Mouse (Mus musculus) heart, postnatal 14 days (tissue): ENCODE measurements around the gene Lsp1. TPM values are rescaled to one million over a fixed set of nuclear protein-coding genes. Genes with fewer than 3 reads are reported as not detected.

Source experiments
- DNase-seq, 2 experiments: peaks; one replicate each; pipeline ENCODE4 v3.0.0; 2021 to 2022
- intact Hi-C: fragments of 180-260 bp; cut with DNase I; formaldehyde crosslinking; loops from one replicate; pipeline ENCODE4 v1.15.1; 2025
- total RNA-seq, 2 experiments: library from RNA; stranded (reverse); gene quantifications; 2 replicates each; pipeline ENCODE4 v1.2.3; 2021

Lsp1 gene
- total RNA-seq, 2 experiments from 2014 or later = 63.5 to 77.2 TPM

DNA sequence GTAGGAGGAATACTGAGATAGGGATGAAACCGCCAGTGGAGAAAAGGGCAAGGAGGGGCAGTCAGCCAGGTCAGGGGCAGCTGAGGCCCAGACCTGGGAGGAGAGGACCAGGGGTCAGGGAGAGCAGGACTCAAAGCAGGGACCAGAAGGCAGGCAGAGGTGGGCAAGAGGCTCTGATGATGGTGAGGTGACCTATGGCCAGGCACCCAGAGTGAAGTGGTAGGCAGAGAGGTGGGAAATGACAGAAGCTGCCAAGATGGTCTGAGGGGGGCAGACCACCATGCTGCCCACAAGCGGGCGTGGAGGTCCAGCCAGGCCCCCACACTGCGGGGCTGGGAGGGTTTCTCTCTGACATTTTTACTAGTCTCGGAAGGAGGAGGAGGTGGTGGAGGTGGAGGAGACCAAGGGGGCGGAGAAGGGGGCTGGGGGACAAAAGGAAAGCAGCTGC lies 10.8 kb downstream of the Lsp1 start:
- peak in 1 of 2 experiments; percentile 33 for DNase-seq
- intact Hi-C loops = no loop called here

DNA sequence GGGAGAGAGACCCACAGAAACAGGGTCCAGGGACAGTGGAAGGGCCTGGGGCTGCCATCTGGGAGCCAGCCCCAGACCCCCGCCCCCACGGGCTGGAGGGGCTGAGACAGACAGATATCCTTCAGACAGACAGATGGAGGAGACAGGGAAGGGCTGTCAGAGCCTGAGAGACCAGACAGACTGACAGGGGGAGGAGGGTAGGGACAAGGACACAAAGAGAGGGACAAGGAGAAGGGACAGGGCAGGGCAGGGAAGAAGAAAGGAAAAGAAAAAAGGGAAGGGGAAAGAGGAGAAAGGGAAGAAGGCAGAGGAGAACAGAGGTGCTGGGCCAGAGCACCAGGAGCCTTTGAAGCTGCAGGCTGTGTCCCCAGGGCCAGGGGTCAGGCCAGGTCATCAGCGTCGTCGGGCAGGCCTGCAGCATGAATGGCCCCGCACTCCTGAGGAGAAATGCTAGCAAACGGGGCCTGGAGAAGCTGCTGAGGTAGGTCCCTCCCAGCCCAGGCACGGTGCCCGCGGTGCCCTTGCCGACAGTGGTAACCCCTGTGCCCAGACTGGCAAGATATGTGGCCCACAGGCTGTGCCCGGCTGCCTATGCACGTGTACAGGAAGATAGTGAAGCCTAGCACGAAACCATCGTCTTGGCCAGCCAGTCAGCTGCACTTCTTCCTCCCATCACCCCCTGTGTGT lies 11.4 kb downstream of the Lsp1 start:
- intact Hi-C loops = no loop called here
- DNase-seq = peak; percentile 68 to 72

DNA sequence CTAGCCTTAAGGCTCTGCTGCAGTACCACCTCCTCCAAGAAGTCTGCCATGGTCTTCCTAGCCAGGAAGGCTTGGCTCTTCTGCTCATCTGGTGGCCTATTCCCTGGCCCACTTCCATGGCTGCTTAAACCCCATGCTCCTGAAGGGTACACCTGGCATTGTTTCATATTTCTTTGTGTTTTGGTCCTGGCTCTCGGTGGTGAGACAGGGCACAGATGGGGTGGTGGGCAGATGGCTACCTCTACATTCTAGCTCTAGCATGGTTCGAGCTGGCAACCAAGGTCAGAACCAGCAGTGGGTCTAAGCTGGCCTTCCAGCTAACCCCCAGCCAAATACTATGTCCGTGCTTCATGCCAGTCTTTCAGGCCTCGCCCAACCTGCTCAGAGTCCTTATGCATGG lies 12.3 kb downstream of the Lsp1 start:
- DNase-seq = peak in 1 of 2 experiments; percentile 5
- intact Hi-C loops = no loop called here

DNA sequence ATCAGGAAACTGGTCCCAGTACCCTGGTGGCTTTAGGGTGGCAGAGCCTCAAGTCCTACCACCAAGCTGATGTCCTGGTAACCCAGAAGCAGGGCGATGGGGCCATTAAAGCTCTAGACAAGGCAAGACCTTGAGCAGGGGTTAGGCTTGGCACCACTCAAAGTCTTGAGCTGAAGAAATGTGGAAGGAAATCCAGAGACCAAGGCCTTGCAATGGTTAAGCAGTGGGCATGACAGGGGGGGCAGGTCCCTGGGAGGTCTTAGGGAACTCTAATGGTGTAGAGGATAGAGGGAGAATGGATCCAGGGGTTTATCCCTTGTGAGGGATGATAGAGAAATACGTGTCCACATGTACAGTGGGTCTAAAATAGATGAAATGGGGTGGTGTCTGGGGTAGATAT lies 12.9 kb downstream of the Lsp1 start:
- intact Hi-C loops = no loop called here
- DNase-seq = peak in 1 of 2 experiments; percentile 1

DNA sequence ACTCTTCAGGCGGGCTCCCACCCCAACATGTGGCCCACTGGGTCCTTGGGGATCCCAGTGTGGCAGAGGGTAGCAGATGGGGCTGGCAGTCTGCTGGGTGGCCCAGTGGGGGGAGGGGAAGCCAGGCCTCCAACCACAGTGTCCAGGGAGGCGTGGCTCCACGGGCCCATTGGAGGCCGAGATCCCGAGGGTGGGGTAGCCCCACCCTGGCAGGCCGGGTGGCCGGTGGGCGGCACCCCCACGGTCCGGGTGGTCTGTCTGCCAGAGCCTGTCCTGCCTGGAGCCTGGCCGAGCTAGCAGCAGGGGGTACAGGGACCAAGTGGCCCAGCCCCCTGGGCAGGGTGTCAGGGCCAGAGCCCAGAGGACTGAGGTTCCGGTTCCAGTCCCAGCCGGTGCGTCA lies 14.2 kb downstream of the Lsp1 start:
- DNase-seq = peak; percentile 73 to 74
- intact Hi-C loops = no loop called here

DNA sequence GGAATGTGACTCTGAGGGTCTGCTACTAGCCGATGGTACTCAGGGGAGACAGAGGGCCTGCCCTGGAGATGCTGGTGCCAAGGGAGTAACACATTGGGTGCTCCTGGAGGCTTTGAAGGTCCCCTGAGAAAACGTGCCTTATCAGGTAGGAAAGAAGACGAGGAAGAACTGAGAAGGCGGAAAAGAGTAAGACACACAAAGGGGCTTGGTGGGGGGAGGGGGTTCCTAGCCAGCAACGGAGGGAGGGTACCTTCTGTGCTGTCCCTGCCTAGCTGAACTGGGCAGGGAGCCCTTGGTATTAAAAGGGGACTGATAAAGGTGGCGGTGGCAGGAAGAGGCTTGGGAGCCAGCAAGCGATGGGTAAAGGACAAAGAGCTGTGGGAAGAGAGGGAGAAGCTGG lies 15.0 kb downstream of the Lsp1 start:
- no peak for DNase-seq

DNA sequence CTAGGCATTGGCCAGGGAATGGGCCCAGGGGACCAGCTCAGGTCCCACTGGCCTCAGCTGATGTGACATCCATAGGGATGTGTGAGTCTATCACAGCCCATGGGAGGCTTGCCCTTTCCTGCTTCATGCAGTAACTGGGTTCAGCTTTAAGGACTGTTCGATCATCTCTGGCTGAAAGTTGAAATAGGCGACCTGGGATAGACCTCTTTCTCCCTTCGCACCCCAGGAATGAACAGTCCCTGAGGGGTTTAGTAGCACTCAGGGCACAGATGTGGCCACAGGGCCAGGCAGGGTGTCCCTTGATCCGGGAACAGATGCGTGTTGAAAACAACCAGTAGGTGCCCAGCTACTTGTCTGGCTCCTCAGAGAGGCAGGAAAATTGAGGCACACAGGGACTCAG lies 15.7 kb downstream of the Lsp1 start:
- intact Hi-C loops = no loop called here
- no peak for DNase-seq

More for the DNA sequence above, 15.0 kb downstream of the Lsp1 start:
- intact Hi-C loops = no loop called here

DNA sequence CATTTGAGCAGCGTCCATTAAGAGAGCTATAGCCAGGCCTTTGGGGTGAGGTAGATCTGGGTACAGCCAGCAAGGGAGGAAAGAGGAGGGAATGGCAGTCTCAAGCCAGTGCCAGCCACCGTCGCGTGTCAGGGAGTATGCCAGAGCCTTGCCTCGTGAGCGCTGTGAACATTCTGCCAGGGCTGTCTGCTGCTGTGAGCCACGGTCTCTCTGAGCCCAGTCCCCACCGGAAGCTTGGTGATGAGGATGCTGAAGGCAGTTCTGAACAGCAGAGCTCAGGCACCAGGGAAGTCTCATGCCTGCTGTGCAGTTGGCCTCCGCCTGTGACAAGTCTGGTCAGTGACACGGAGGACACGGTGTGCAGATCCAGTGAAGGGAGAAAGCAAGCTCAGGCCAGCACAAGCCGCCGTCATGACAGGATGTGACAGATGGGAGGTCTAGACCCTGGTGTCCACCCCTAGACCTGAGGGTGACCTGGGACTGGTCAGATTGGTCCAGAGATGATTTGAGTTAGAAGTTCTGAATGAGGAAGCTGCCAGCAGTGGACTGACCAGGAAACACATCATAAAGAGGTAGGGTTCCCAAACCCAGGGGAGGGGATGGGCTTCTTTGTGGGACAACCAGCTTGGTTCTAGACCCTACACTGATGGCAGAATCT lies 16.3 kb downstream of the Lsp1 start:
- peak in 1 of 2 experiments; percentile 66 for DNase-seq
- intact Hi-C loops = no loop called here

DNA sequence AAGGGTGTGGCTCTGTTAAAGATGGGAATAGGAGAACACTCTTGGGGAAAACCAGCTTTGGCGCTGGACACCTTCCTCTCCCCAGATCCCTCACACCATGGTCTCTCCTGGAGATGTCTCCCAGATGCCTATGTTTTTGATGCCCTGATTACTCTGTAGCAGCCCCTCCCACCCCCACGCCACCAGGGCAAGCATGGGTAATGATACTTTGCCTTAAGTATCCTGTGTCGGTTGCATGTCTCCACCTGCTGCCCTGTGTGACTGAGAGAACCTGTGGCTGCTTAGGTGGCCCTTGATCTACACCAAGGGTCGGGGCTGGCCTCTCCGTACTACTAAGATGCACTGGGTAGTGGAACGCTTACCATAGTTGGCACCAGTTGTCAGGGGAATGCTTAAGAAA lies 17.4 kb downstream of the Lsp1 start:
- DNase-seq = peak in 1 of 2 experiments; percentile 4
- intact Hi-C loops = no loop called here

DNA sequence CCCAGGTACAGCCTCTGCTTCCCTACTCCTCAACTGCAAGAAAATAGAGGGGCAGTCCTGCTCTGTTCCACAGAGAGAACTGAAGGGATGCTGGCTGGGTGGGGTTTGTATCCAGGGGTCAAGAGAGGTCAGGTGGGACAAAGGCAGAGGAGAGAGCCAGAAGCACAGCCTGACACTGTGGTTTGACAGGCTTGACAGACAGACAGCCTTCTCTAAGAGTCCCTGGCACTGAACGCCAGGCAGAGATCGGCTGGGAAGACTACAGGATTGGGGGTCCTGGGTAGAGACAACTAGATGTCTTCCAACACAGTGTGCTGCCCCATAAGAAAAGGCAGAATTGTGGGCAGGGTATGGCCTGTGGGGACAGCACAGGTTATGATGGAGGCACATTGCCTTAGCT lies 18.0 kb downstream of the Lsp1 start:
- DNase-seq = peak in 1 of 2 experiments; percentile 15
- intact Hi-C loops = no loop called here

DNA sequence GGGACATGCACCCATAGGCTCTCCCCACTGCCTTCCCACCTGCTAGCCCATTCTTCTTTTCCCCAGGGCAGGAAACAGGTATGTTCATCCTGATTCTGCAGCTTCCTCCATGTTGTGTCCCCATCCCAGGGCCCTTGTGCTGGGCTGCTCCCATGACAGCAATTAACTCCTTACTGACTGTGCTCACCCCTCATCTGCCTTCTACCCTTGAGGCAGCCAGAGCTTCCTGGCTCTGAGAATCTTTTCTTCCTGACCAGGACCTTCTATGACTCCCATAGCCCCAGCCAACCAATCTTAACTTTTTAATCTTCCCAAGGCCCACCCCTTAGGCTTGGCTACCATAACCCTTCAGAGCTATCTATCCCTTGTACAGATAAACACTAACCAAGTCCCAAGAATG lies 18.7 kb downstream of the Lsp1 start:
- DNase-seq = no peak
- intact Hi-C loops = no loop called here

DNA sequence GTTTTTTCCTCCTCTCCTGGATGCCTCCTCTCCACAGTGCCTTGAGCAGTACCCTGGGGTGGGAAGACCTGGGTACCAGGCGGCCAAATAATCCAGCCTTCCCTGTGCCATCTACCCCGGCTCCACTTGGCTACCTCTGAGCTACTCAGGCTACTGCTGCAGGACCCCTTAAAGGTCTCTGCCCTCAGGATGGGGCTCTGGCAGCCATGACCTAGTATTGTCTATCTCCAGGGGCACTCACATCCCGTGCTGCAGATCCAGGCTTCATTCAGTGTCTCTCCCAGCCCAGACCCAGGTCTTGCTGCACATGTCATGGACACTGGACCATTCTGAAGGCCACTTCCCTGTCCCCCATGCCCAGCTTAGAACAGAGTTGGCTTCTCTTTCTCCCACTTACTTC lies 19.3 kb downstream of the Lsp1 start:
- intact Hi-C loops = loop anchor here (2.0 to 5.0 kb wide), 2 partner anchors 42 to 99 kb away; no protein-coding TSS in a partner anchor
- no peak for DNase-seq

DNA sequence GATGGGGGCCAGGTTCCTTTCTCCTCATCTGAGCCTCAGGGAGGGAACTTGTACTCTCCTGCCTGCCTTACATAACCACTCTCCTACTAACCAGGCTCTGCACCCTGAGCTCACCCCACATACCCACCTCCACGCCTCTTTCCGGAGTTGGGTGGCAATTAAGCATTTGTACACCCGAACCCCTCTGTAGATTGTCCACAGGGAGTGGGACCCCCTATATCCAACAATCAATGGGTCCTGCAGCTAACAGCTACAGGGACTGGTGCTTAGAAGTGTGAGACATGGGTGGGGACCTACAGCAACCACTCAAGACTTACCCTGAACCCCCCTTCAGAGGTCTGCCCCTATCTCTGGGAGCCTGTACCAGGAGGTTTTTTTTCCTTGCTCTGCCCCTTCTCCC lies 20.1 kb downstream of the Lsp1 start:
- intact Hi-C loops = loop anchor here (2.0 to 5.0 kb wide), 2 partner anchors 42 to 98 kb away; no protein-coding TSS in a partner anchor
- no peak for DNase-seq

DNA sequence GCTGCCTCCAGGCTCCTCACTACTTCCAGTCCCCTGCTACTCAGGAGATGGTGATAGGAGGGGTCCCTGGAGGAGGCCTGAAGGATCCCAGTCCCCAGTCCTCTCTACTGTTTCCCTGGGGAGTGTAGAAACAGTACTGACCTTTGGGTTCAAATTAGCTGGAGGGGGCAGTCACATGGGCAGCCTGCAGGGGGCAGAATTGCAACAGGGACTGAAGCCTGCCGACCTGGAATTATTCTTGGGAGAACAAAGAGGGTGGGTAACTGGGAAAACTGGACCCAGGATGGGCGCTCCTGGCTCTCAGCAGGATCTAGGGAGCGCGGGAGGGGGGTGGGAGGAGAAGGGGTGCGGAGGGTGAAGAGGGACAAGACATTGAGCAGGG lies 20.6 kb downstream of the Lsp1 start:
- DNase-seq = peak; percentile 84 to 86
- intact Hi-C loops = loop anchor here (2.0 to 5.0 kb wide), 2 partner anchors 41 to 98 kb away; no protein-coding TSS in a partner anchor

DNA sequence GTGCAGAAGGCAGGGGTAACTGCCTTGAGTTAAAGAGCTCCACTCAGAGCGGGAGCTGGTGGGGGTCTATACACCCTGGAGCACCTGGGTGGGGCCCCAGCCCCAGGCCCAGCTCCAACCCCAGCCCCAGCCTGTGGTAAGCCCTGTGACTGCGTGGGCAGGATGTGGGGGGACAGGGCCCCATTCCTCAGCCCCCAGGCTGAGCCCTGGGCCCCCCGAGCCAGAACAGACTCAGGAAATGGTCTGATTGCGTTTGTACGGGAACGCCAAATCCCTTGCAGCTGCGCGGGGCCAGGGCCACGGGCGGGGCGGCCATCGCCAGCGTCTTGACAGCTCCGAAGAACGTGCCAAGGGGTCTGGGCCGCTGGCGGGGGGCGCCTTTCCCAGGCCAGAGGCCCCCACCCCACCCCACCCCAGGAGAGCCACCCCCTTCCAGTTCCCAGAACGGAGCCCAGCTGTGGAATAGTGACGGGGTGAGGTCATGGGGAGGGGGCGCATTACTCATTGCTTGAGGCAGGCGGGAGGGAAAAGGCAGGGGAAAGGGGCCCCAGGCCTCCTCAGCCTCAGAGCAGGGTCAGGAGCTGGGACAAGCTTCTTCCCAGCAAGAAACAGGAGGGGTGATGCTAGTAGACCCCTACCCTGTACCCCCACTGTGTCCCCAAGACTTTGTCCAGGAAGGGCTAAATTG lies 21.1 kb downstream of the Lsp1 start:
- intact Hi-C loops = loop anchor here (2.0 to 5.0 kb wide), 3 partner anchors 41 to 193 kb away; no protein-coding TSS in a partner anchor
- DNase-seq = peak; percentile 82 to 84

DNA sequence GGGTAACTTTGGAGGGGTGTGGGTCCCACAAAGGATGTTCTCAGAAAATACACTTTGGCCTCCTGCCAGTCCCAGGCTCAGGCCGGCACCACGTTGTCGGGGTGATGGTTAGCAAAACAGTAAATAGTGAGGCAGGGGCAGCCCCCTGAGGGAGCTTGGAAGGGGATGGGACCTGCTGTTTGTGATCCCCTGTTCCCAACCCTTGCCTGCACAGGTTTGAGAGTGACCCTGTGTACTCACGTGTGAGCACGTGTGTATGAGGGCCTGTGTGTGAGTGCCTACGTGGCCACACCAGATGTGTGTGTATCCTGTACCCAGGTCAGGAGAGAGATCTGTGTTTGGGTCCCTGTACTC lies 21.6 kb downstream of the Lsp1 start:
- intact Hi-C loops = loop anchor here (2.0 to 5.0 kb wide), 2 partner anchors 40 to 193 kb away; no protein-coding TSS in a partner anchor
- DNase-seq = peak in 1 of 2 experiments; percentile 47

DNA sequence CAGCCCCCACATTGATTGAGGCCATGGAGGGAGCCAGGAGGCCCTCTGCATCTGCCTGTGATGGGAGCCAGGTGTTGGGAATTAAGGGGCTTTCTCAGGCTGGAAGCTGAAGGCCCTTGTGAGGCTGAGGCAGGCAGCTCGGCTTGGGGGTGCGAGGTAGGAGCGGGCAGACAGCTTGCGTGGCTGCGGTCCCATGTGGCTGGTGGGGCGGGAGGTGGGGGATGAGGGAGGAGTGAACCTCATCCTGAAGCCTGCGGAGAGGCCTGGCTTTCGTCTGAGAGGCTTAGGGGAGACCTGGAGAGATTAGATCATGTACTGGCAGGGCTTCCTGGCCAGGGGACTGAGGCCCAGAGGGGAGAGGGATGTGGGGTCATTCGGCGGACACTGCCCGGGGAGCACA lies 22.5 kb downstream of the Lsp1 start:
- DNase-seq = peak in 1 of 2 experiments; percentile 52
- intact Hi-C loops = loop anchor here (2.0 to 5.0 kb wide), 2 partner anchors 39 to 192 kb away; no protein-coding TSS in a partner anchor

DNA sequence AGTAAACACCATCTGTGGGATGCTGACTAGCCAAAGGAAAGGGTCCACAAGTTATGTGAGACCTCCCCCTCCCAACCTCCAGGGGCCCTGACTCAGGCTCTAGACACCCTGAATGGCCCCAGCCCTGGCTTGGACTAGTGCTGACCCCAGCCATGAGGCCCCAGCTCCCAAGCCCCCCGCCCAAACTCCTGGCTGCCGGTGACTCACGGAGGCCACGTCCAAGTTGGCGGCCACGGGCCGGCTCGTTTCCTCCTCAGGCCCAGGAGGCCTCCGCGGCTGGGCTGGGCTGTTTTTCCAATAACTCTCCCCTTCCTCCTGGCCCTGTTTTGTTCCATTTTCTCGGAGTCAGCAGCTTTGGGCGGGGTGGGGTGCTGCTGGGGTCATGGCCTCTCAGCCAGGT lies 24.2 kb downstream of the Lsp1 start:
- DNase-seq = peak; percentile 77 to 80
- intact Hi-C loops = loop anchor here (5.0 kb wide), 1 partner anchor 38 kb away; no protein-coding TSS in a partner anchor

DNA sequence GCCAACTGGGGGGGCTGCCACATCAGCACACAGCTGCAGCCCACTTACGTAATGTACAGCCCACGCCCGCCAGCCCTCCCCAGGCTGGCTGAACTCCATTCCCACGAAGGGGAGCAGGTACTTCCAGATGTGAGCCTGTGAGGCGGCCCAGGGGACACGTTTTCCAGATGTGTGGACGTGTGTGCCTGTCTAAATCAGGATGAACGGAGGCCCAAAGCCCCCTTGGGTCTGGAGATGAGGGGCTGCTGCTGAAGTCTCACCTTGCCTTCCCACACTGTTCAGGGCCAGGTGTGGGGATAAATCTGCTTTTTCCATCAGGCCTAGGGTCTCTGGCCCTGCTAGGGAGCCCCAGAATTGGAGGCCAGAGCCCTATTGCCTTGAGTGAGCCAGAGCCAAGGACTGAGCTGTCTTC lies 26.1 kb downstream of the Lsp1 start:
- intact Hi-C loops = no loop called here
- DNase-seq = no peak

DNA sequence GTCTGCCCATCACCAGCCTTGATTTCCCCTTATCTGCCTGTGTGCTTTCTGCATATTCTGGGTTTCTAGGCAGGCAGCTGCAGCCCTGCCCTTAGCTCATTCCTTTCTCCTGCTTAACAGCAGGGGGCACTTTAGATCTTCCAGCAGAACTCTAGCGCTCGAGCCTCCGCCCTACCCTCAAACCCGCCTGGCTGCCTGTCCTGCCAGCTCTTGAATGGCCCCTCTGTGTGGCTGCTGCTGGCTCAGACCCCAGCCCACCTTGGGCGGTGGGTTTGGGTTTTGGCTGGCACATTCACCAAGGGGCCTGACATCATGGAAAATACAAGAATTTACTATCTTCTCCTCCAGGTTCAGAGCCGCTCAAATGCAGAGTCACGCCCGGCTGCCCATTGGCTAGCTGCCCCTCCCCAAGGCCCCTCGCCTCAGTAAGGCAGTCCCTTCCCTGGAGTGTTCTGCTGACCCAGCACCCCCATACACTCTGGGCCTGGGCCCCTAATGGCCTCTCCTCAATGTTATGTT lies 26.8 kb downstream of the Lsp1 start:
- DNase-seq = no peak
- intact Hi-C loops = no loop called here

DNA sequence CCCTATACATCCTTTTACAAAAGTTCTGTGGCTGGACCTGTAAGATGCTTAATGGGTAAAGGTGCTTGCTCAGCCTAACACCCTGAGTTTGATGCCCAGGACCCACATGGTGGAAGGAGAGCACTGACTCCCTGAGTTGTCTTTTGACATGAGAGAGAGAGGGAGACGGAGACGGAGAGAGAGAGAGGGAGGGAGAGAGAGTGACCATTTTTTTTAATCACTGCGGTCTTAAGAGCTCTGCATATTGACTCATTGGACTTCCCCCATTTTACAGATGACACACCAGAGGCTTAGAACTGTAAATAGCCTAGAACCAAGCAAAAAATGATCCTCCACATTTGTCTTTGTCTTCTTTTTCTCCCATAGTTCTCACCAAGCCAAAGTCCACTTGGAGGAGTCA lies 27.4 kb downstream of the Lsp1 start:
- intact Hi-C loops = no loop called here
- no peak for DNase-seq
